Mouse (Mus musculus): ENCODE measurements around the gene Fam171a2. TPM values are rescaled to one million over a fixed set of nuclear protein-coding genes. Genes with fewer than 3 reads are reported as not detected.
"Not testable (repeated sequence)": the region's sequence is repeated elsewhere in the genome, so short reads cannot be mapped to it uniquely, and the experiment has no call there.

Fam171a2 gene
- polyA plus RNA-seq, 1 experiment = 1.7 TPM

GRCm38 (mm10) chr11:102413059-102413458 is 34.4 kb downstream of the Fam171a2 start:
- Histone ChIP-seq H3K4me3 (replicated peaks) (no peak overlapping the region), H3K4me1 (peaks cover 38% of the 10 kb centered on the region), H3K9me3 (no peaks in the 10 kb centered on the region), H3K36me3 (replicated peaks; ENCODE audit: low read length) (no peaks in the 10 kb centered on the region), H3K27me3 (replicated peaks) (peaks cover 23% of the 10 kb centered on the region)
- TF ChIP-seq FLI1 (IDR thresholded peaks at IDR 0.05; ENCODE audit: low read length) = no peak
- TF ChIP-seq GATA1 (IDR thresholded peaks at IDR 0.05; ENCODE audit: borderline replicate concordance, low read length) = no peak

- no peaks in the 10 kb centered on the region for H3K36me3 ChIP-seq (replicated peaks; ENCODE audit: low read length)
- TF ChIP-seq FLI1 (IDR thresholded peaks at IDR 0.05; ENCODE audit: low read length) (no peak), GATA1 (IDR thresholded peaks at IDR 0.05; ENCODE audit: borderline replicate concordance, low read length) (no peak)
- peaks cover 20% of the 10 kb centered on the region for H3K27me3 ChIP-seq (replicated peaks)
- H3K9me3 ChIP-seq = no peaks in the 10 kb centered on the region
- peak overlapping the region; percentile 69 for H3K4me3 ChIP-seq (replicated peaks)
- peaks cover 41% of the 10 kb centered on the region for H3K4me1 ChIP-seq
Measured at GRCm38 (mm10) chr11:102411704-102412103, 35.8 kb downstream of the Fam171a2 start.

- Histone ChIP-seq H3K27me3 (replicated peaks) (peaks cover 20% of the 10 kb centered on the region), H3K4me1 (peaks cover 47% of the 10 kb centered on the region), H3K36me3 (replicated peaks; ENCODE audit: low read length) (no peaks in the 10 kb centered on the region), H3K9me3 (no peaks in the 10 kb centered on the region), H3K4me3 (replicated peaks) (no peak overlapping the region)
- TF ChIP-seq GATA1 (IDR thresholded peaks at IDR 0.05; ENCODE audit: borderline replicate concordance, low read length) = no peak
- no peak for TF ChIP-seq FLI1 (IDR thresholded peaks at IDR 0.05; ENCODE audit: low read length)
Measured at GRCm38 (mm10) chr11:102411061-102411460, 36.4 kb downstream of the Fam171a2 start.

- H3K4me3 ChIP-seq (replicated peaks); H3K36me3 ChIP-seq (replicated peaks; ENCODE audit: low read length); H3K9me3 ChIP-seq: not testable (repeated sequence)
- peaks cover 52% of the 10 kb centered on the region for H3K4me1 ChIP-seq
- peaks cover 16% of the 10 kb centered on the region for H3K27me3 ChIP-seq (replicated peaks)
Measured at GRCm38 (mm10) chr11:102410345-102410744, 37.1 kb downstream of the Fam171a2 start.

- Histone ChIP-seq H3K4me3 (replicated peaks) (no peak overlapping the region), H3K36me3 (replicated peaks; ENCODE audit: low read length) (peaks cover 9% of the 10 kb centered on the region), H3K4me1 (peaks cover 50% of the 10 kb centered on the region), H3K9me3 (no peaks in the 10 kb centered on the region), H3K27me3 (replicated peaks) (peaks cover 12% of the 10 kb centered on the region)
- TF ChIP-seq GATA1 (IDR thresholded peaks at IDR 0.05; ENCODE audit: borderline replicate concordance, low read length) = no peak
- TF ChIP-seq FLI1 (IDR thresholded peaks at IDR 0.05; ENCODE audit: low read length) = no peak
Measured at GRCm38 (mm10) chr11:102409795-102410330, 37.6 kb downstream of the Fam171a2 start.

- Histone ChIP-seq H3K9me3 (no peaks in the 10 kb centered on the region), H3K36me3 (replicated peaks; ENCODE audit: low read length) (peaks cover 16% of the 10 kb centered on the region), H3K4me1 (peaks cover 57% of the 10 kb centered on the region), H3K27me3 (replicated peaks) (peaks cover 9% of the 10 kb centered on the region), H3K4me3 (replicated peaks) (peak overlapping the region; percentile 96)
- TF ChIP-seq FLI1 (IDR thresholded peaks at IDR 0.05; ENCODE audit: low read length) (no peak), GATA1 (IDR thresholded peaks at IDR 0.05; ENCODE audit: borderline replicate concordance, low read length) (no peak)
Measured at GRCm38 (mm10) chr11:102408888-102409794, 38.3 kb downstream of the Fam171a2 start.

GRCm38 (mm10) chr11:102408344-102408876 is 39.1 kb downstream of the Fam171a2 start:
- Histone ChIP-seq H3K9me3 (no peaks in the 10 kb centered on the region), H3K4me1 (peaks cover 57% of the 10 kb centered on the region), H3K27me3 (replicated peaks) (peaks cover 5% of the 10 kb centered on the region), H3K4me3 (replicated peaks) (peak overlapping the region; percentile 96), H3K36me3 (replicated peaks; ENCODE audit: low read length) (peaks cover 23% of the 10 kb centered on the region)
- TF ChIP-seq GATA1 (IDR thresholded peaks at IDR 0.05; ENCODE audit: borderline replicate concordance, low read length) (no peak), FLI1 (IDR thresholded peaks at IDR 0.05; ENCODE audit: low read length) (no peak)

GRCm38 (mm10) chr11:102407834-102408215 is 39.7 kb downstream of the Fam171a2 start, which contains the start of gene Slc25a39:
TSS of gene Slc25a39 (minus strand) at chr11:102407946.
- Histone ChIP-seq H3K4me1 (peaks cover 57% of the 10 kb centered on the region), H3K4me3 (replicated peaks) (peak within 1 kb of the TSS; percentile 96), H3K9me3 (no peaks in the 10 kb centered on the region), H3K36me3 (replicated peaks; ENCODE audit: low read length) (peaks cover 29% of the 10 kb centered on the region), H3K27me3 (replicated peaks) (no peaks in the 10 kb centered on the region)
- TF ChIP-seq GATA1 (IDR thresholded peaks at IDR 0.05; ENCODE audit: borderline replicate concordance, low read length) = no peak
- no peak for TF ChIP-seq FLI1 (IDR thresholded peaks at IDR 0.05; ENCODE audit: low read length)

- TF ChIP-seq GATA1 (IDR thresholded peaks at IDR 0.05; ENCODE audit: borderline replicate concordance, low read length) (no peak), FLI1 (IDR thresholded peaks at IDR 0.05; ENCODE audit: low read length) (no peak)
- peaks cover under 1% of the 10 kb centered on the region for H3K27me3 ChIP-seq (replicated peaks)
- peak overlapping the region; percentile 96 for H3K4me3 ChIP-seq (replicated peaks)
- H3K9me3 ChIP-seq = no peaks in the 10 kb centered on the region
- H3K4me1 ChIP-seq = peaks cover 62% of the 10 kb centered on the region
- peaks cover 36% of the 10 kb centered on the region for H3K36me3 ChIP-seq (replicated peaks; ENCODE audit: low read length)
Measured at GRCm38 (mm10) chr11:102406900-102407833, 40.3 kb downstream of the Fam171a2 start.
